Mouse (Mus musculus): ENCODE data around the gene Il25.

- TF ChIP-seq CTCF (IDR thresholded peaks at IDR 0.05; ENCODE audit: extremely low read depth, insufficient read depth, low read length) (no peak), POLR2A (IDR thresholded peaks at IDR 0.05; ENCODE audit: extremely low read depth, insufficient read depth, low read length) (no peak)
Measured at GRCm38 (mm10) chr14:54929801-54930200, 2.7 kb upstream of the Il25 start.

Measured in cortical plate, adult 2 months (tissue).